Mouse (Mus musculus): Measurements from ENCODE around the gene Gm45837.

DNA sequence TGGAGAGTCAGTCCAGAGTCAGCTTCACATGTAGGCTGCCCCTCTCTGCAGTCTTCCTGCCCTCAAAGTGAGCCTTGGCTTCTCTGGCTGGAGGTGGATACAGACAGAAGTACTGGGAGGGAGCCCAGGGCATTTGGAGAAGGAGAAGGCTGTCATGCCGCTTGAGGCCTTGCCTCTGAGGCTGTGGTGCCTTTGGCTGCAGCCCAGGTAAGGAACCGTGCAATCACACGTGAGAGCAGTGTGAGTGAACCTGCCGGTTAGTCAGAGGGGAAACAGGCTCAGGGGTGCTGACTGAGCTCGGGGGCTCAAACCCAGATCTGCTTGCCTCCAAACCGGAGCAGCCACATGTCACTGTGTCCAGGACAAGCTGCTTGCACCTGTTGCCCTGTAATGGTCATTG is 29.2 kb upstream of the Gm45837 start:
- TF ChIP-seq CTCF (conservative IDR thresholded peaks at IDR 0.05; ENCODE audit: insufficient read depth, insufficient read length, low read depth, low read length) (no peak), POLR2A (IDR thresholded peaks at IDR 0.05; ENCODE audit: low read depth, low read length) (no peak)

Data from kidney, adult 2 months (tissue).